Mouse (Mus musculus) monocyte, adult 5-6 weeks (primary cell): ENCODE results near the gene Ypel2. TPM values are rescaled to one million over a fixed set of nuclear protein-coding genes. Genes with fewer than 3 reads are reported as not detected.
"Not testable (repeated sequence)": the region's sequence is repeated elsewhere in the genome, so short reads cannot be mapped to it uniquely, and the experiment has no call there.

Experiments used
- ATAC-seq: fragments of 153-309, 156-312 bp; replicated peaks from 2 replicates; pipeline ENCODE4 v1.8.0; 2017; ENCODE audit warnings: mild to moderate bottlenecking; ENCODE audit not compliant: low TSS enrichment, insufficient number of reproducible peaks, severe bottlenecking, poor library complexity, low FRiP score
- total RNA-seq: library from RNA; stranded (forward); fragments of 200-1000, 200-491, 200-594 nt; gene quantifications from 3 replicates; pipeline ENCODE4 v1.2.3, GENCODE M21; 2017

The Ypel2 gene
- 4.2 to 10.7 TPM (median 6.5 TPM) in 3 replicates for total RNA-seq

DNA sequence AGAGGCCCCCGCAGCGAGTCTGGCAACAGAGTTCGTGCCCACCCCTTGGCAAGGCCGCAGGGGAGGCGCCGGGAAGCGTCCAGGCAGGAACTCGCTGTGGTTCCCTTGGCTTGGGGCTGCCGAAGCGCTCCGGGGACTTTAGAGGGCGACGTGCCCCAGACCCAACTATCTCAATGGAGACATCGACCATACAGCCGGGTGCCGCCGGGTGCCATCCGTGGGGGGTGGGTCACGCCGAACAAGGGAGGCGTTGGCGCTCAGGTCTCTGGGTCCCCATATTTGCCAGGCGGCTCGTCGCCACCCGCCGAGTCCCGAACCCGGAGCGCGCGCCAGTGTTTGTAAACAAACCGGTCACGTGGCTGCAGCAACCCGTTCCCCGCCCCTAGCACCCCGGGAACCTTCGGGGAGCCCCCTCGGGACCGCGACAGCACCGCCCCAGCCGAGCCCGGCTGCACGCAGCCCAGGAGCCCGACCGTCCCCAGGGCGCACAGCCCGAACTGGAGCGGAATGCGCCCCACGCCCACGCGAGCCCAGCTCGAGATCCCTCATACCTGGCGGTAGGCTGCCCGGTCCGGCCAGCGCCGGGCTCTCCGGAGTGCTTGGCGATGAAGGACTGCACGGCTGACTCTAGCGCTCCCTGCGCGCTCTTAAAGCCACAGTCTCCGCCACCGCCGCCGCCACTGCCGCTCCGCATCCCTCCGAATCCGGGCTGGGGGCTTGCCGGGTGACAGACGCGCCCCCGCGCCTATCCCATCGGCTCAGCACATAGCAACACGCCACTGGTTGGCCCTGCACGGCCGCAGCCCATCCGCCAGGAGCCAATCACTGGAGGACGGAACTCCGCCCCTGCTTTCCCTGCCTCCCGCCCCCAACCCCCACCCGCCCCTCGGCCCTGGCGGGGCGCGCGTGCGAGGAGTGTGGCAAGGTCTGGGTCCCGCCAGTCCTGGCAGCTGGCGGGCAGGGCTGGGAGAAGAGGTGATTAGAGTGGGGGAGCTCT lies at the start of gene Ypel2:
Ypel2 (minus strand) TSS at position 667 of the 997 bp plus-strand sequence.
- peak; percentile 79 for ATAC-seq

DNA sequence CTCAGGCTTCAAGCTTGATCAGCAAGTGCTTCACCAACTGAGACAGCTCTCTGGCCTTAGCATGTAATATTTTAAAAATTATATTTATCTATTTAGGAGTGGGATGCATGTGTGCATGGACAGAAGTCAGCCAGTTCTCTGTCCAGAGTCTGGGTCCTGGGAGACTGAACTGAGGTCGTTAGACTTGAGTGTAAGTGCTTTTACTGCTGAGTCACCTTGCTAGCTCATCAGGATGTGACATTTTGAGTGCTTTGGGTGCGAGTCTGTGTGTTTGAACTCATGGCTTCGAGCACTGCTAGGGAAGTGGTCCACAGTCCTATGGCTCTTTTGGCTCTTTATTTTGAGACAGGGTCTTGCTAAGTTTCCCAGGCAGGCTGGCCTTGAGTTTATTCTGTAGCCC lies 49.5 kb upstream of the Ypel2 start:
- no peak for ATAC-seq

DNA sequence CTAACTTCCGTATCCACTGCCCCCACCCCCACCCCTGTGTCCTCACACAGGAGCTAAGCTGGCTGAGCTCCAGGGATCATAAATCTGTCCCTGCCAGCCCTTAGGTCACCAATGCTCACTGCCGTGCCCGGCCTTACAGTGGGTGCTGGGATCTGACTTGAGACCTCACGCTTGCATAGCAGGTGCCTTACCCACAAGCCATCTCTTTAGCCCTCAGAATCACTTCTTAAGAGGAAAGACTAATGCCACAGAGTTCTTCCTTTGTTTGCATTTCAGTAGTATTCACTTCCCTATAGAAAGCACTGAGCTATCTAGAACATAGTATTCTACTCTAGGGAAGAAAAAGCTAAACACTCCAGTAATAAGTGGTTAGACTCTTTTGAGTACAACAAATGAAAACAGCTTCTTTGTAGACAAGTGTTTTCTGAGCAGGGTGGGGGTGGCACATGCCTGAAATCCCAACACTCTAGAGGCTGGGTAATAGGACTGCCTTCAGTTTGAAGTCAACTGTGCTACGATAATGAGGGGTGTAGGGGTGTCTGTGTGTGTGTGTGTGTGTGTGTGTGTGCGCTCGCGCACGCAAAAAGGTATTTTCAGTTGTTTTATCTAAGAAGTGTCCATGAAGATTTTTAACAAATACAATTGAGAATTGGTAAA lies 45.9 kb upstream of the Ypel2 start:
- ATAC-seq = peak; percentile 43; the same call in 1 of the 2 replicates

DNA sequence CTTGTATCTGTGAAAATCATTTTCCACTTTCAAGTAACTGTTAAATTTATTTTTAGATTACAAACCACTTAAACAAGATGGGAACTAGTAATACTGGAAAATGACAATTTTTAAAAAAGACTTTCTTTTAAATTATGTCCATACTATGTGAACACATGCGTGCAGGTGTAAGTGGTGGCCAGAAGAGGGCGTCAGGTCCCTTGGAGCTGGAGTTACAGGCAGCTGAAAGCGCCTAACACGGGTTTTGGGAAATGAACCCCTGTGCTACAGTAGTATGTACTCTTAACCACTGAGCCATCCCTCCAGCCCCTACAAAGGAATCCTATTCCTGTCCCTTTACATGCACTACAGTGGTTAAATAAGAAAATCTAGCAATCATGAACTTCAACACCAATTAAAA lies 42.7 kb upstream of the Ypel2 start:
- no peak for ATAC-seq

DNA sequence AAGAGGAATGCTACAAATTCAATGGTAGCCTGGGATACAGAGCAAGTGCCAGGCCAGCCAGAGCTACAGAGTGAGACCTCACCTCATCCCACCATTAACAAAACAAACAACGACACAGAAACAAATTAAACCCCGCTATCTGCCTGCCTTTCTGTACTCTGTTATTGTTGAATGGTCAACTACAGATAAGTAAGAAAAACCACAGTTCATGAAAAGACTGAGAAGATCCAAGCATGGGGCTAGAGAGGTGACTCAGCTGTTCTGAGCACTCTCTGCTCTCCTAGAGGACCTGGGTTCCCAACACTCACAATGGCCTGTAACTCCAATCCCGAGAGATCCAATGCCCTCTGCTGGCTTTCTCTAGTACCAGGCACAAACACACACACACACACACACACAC lies 34.7 kb upstream of the Ypel2 start:
- ATAC-seq = no peak

DNA sequence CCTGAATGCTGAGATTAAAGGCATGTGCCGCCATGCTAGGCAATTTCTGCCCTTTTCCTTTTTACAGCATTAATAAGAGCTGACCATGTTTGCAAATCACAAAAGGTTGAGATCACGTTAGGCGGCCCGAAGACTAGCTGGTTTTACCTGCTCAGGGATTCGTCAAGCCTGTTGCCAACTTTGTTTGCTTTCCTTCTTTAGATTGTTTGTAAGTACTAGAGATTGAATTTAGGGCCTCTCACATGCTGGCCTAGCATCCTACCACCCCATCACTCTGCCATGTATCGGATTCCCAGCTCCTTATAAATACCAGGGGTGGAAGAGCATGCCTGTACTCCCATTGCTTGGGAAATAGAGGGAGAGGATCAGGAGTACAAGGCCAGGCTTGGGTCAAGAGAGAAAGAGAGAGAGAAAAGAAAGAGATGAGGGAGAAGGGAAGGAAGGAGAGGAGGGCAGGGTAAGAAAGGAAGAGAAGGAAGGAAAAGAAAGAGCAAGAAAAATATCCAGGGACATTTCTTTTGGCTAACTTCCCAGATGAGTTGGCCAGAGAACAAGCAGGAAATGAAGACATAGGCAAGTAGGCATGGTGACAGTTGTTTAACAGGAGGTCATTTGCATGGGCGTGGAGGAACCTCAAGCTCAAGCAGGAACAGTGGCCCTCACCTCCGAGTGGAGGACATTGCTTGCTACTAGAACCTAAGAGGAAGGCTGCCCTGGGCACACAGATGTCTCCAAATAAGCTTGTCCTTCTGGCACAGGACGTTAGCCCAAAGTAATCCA lies 32.8 kb upstream of the Ypel2 start:
- ATAC-seq = peak; percentile 47; the same call in 1 of the 2 replicates

DNA sequence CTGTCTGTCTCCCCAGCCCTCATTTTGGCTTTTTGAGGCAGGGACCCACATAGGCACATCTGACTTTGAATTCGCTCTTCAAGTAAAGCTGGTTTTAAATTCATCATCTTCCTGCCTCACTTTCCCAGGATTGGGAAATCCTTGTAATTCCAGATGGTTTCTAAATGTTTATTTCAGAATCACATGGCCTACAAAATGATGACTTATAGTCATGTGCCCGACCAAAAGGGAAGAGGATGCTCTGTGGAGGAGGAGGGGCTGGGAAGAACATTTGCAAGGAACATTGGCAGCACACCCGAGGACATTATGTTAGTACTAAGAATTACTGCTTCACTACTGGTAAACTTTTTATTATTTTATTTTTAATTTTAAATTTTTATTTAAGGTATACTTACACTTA lies 31.8 kb upstream of the Ypel2 start:
- no peak for ATAC-seq

DNA sequence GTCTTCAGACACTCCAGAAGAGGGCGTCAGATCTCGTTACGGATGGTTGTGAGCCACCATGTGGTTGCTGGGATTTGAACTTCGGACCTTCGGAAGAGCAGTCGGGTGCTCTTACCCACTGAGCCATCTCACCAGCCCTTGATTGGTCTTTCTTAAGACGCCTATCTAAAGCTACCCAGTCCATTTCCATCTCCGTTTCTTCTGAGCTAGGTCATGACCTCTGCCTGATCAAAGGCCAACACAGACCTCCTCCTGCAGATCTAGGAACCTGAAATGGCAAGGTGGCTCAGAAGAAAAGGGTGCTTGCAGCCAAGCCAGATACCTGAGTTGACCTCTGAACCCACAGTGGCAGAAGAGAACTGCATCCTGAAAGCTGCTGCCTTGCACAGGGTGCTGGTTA lies 29.7 kb upstream of the Ypel2 start:
- ATAC-seq = not testable (repeated sequence)

DNA sequence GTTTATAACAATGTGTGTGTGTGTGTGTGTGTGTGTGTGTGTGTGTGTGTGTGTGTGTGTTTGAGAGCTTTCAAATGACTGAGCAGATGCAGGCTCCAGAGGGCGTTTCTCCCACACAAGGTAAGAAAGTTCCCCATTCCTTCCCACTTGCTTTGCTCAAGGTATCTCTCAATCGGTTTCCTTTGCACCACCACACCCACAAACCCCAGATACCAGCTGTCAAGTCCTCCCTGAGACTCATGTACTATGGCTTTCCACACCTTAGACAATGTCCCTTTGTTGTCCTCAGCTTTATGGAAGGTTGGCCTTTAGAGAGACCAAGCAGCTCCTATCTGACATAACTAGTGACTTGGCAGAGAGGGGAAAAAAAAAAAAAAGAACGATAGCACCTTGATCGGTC lies 29.3 kb upstream of the Ypel2 start:
- ATAC-seq = no peak

DNA sequence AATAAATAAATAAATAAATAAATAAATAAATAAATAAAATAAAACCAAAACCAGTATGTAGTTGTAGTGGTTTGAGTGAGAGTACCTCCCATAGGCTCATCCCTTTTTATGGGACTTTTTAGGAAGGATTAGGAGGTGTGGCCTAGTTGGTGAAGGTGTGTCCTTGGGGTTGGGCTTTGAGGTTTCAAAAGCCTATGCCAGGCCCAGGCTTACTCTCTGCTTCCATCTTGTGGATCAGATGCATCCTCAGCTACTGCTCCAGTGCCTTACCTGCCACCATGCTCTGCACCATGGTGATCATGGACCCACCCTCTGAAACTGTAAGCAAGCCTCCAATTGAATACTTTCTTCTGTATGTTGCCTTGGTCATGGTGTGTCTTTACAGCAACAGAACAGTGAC lies 28.0 kb upstream of the Ypel2 start:
- ATAC-seq = no peak

DNA sequence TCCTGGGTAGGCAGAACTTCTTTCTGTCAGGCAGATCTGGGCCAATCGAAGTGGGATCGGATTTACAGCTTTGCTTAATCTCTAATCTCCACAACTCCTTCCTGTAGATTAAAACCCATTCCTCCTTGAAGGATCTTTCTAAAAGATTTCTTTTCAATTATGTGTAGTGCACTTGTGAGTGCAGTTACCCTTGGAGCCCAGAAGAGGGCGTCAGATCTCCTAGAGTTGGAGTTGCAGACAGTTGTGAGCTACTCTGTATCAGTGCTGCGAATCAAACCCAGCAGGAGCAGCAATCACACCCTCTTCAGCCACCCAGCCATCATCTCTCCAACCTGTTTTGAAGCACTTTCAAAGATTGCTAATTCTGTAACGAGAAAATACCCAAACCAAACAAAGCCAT lies 26.9 kb upstream of the Ypel2 start:
- no peak for ATAC-seq

DNA sequence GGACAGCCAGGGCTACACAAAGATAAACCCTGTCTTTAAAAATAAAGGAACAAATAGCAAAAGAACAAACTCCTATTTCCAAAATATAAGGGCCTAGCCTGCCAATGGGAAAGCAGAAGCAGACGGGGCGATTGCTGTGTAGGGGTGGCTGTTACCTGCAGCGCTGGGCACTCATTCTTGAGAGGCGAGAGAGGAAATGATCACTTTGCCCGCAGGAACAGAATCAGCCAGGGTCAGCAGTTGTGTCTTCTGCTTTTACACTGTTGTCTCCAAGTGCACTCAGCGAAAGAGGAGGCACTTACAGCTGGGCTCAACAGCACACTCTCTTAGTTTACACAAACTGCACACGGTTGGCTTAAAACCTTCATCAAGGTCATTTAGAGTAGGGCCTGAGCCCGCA lies 25.9 kb upstream of the Ypel2 start:
- ATAC-seq = no peak

DNA sequence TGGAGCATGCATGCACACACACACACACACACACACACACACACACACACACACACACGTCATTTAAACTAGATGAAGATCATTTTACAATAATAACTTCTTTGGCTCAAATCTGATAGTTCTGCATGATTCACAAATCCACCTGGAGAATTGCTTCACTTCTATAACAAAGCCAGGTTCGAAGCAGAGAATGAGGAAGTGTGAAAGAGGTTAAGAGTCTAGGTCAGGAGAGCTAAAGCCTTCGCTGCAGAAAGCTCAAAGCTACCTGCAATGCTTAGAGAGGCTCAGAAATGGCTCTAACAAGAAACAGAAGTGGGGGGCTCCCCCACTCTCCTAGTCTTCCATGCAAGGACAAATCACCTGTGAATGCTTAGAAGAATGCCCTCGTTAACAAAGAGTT lies 24.6 kb upstream of the Ypel2 start:
- no peak for ATAC-seq

DNA sequence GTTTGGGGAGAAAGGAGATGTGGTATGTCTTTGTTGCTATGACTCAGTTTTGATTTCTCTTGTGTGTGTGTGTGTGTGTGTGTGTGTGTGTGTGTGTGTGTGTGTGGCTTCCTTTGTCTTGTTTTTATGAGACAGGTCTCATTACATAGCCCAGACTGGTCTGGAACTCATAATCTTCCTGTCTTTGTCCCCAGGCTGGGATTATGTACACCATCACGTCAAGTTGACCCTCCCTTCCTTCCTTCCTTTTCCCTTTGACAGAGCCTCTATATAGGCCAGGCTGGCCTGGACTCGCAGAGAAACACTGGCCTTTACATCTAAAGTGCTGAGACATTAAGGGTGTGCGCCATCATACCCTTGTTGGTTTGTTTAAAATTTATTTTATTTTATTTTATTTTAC lies 22.2 kb upstream of the Ypel2 start:
- no peak for ATAC-seq

DNA sequence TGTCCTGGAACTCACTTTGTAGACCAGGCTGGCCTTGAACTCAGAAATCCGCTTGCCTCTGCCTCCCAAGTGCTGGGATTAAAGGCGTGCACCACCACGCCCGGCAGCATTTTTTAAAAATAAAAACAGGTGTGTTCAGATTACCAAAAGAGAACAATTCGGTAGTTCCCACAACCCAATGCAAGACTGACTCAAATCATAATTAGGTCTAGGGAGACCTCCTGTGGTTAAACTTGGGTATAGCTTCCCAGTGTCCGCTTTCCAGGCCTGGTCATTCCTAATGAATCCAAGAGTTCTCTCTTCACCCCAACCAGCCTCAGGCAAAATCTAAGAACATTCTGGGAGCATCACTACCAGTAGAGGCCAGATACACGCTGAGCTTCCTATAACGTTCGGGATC lies 17.0 kb upstream of the Ypel2 start:
- peak; percentile 90 for ATAC-seq

DNA sequence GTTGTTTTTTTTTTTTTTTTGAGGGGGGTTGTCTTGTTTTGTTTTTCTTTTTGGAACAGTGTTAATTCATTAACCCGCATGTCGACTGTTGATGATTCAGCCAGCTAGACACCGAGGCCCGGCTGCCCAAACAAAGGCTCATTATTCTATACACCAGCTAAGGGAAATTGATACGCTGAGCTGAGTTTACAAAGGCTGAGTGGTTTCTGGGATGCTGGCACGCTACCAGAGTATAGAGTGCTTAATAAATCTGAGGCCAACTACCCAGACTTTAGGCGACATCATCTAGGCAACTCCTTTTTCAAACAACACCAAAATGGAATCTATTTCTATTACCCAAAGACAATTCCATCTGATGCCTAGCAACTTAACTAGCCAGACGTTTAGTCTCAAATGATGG lies 13.9 kb upstream of the Ypel2 start:
- ATAC-seq = no peak

DNA sequence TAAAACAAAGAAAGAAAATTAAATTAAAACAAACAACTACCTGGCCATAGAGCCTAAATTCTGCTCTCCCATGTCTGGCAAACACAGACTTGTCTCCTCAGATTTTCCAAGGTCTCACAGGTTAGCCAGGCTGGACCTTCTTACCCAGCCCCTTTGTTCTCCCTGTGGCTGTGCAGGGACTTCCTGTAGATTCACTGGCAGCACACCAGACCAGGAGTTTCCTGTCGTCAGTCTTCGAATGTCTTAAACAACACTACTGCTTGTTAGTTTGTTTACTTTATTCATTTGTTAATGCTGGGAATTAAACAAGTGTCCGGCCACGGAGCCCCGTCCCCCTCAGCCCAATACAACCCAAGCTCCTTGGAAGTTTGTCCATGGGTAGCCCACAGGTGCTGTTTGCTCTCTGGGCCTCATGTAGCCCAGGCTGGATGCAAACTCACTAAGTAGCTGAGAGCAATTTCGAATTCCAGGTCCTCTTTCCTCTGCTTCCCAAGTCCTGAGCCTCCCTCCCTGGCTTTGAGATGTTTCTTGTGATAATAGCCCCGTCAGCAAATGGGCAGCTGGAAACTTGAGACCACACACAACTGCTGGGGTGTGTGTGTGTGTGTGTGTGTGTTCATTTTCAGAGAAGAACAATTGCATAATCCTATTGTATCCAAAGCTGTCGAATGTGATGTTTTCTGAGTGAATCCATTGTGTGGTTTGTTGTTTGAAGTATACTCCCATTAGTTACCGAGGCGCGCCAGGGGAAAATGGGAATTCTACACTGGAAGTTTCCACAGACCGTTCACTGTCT lies 11.7 kb upstream of the Ypel2 start:
- no peak for ATAC-seq

DNA sequence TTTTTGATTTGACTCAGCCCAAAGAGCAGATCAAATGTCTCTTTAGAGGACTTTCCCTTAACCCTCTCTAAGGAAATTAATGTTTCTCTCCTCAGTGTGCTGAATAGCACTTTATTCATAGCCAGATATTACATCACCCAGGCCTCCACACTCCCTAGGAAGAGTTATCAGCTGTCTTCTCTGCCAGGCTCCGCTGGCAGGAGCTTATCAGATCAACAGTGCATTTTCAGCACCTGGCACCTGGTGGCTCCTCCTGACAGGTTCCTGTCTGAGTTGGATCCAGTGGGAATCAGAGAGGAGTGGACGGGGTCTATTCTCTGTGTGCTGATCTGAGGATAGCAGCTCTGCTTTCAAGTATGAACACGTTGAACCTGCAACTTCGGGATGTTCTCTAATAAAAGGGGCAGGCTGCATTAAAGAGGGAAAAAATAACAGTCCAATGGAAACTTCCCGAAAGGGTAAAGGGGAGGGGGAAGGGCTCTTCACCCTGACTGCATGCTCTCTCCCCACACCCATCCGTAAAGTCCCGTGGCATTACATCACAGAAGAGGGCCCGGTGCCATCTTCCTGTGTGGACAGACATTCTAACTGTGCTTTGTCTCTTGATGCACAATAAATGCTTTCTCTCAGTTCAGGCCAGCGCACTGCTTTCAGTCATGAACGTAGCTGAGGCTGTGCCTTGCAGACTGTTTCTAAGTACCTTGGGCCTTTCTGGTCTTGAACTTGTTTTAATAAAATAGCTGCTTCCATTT lies 8.7 kb upstream of the Ypel2 start:
- no peak for ATAC-seq
